Mouse (Mus musculus): ENCODE data around the gene Olfr1242.

The Olfr1242 gene

GRCm38 (mm10) chr2:89498235-89498634, at the start of gene Olfr1242:
Olfr1242 (minus strand) TSS chr2:89498335.
- DNase-seq (ENCODE audit: low read depth) = no peak

- no peak for DNase-seq (ENCODE audit: low read depth)
These were observed 46.4 kb upstream of the Olfr1242 start for GRCm38 (mm10) chr2:89544516-89544915.

GRCm38 (mm10) chr2:89539923-89540322, 41.8 kb upstream of the Olfr1242 start:
- DNase-seq (ENCODE audit: low read depth) = no peak

- DNase-seq (ENCODE audit: low read depth) = no peak
These were observed 33.3 kb upstream of the Olfr1242 start, which contains the start of gene Olfr1243 for GRCm38 (mm10) chr2:89531387-89531786. Olfr1243 (minus strand) TSS chr2:89531487.

GRCm38 (mm10) chr2:89487026-89487425, 11.1 kb downstream of the Olfr1242 start, which contains the start of gene Olfr1241:
Olfr1241 (minus strand) TSS chr2:89487126.
- DNase-seq (ENCODE audit: low read depth) = no peak

- DNase-seq (ENCODE audit: low read depth) = no peak
These were observed 55.2 kb downstream of the Olfr1242 start, which contains the start of gene Olfr1240 for GRCm38 (mm10) chr2:89442900-89443299. Olfr1240 (minus strand) TSS chr2:89443000.
